ENCODE assay signal across 9 mouse cellular contexts in the genomic region with DNA sequence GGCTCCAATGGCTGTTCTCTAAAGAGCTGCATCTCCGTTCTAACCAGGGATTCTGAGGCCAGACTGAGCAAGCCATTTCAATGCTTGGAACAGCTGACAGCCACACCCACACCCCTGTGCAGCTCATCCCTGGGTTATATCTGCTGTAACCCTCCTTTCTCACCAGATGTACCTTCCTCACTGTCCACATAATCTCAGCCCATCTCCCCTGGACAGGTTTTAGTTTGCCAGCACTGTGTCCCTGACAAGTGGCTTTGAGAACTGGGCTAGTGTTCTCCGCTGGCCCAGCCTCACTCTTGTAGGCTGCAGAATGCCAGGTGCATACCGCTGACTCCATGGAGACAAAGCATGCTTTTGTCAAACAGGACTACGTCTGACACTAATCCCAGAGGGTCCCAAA. TPM values are rescaled to one million over a fixed set of nuclear protein-coding genes. Genes with fewer than 3 reads are reported as not detected.
A peak's percentile ranks its signal among the peaks of the same experiment; 100 is the strongest.
DNase-seq lines count a peak whose midpoint lies in the region; ATAC-seq and TF ChIP-seq lines count a peak whose summit lies in the region.
"Had no signal": no experiment of that assay in that cellular context is flagged by ENCODE, and none has a peak within 500 bp of the region (broad histone marks: within the 10 kb centered on the region; RNA-seq: fewer than 3 reads in every experiment).

No protein-coding gene starts in this region.

- H3K9ac ChIP-seq in kidney, postnatal 0 days (ENCODE audit: low read depth, low read length) = peak overlapping the region; percentile 81; the same call in 1 of the 2 replicates
- peak overlapping the region; percentile 82; the same call in 1 of the 2 replicates for H3K9ac ChIP-seq in embryonic facial prominence, embryonic 14.5 days (ENCODE audit: low read depth, low read length)
- H3K9ac ChIP-seq in intestine, embryonic 16.5 days (ENCODE audit: low read depth, low read length) = peak overlapping the region; percentile 86
- H3K9ac ChIP-seq in neural tube, embryonic 13.5 days = peak overlapping the region; percentile 75; the same call in 1 of the 2 replicates

- no peaks in the 10 kb centered on the region for H3K36me3 ChIP-seq in kidney, postnatal 0 days (ENCODE audit: insufficient read depth, low read length)
- no peaks in the 10 kb centered on the region for H3K36me3 ChIP-seq in embryonic facial prominence, embryonic 14.5 days (ENCODE audit: control insufficient read depth, insufficient read depth, low read length)
- H3K36me3 ChIP-seq in intestine, embryonic 16.5 days (ENCODE audit: control insufficient read depth, insufficient read depth, low read length) = no peaks in the 10 kb centered on the region
- H3K36me3 ChIP-seq in neural tube, embryonic 13.5 days = no peaks in the 10 kb centered on the region

- H3K9me3 ChIP-seq in kidney, postnatal 0 days (replicated peaks; ENCODE audit: low read length) = no peaks in the 10 kb centered on the region
- no peaks in the 10 kb centered on the region for H3K9me3 ChIP-seq in embryonic facial prominence, embryonic 14.5 days (ENCODE audit: control insufficient read depth, low read length)
- H3K9me3 ChIP-seq in intestine, embryonic 16.5 days (ENCODE audit: control insufficient read depth, low read length) = no peaks in the 10 kb centered on the region
- H3K9me3 ChIP-seq in neural tube, embryonic 13.5 days = no peaks in the 10 kb centered on the region

- H3K4me1 ChIP-seq in kidney, postnatal 0 days (replicated peaks; ENCODE audit: insufficient read depth, low read length) = no peaks in the 10 kb centered on the region
- peaks cover 22% of the 10 kb centered on the region for H3K4me1 ChIP-seq in embryonic facial prominence, embryonic 14.5 days (ENCODE audit: control insufficient read depth, insufficient read depth, low read length)
- peaks cover 23% of the 10 kb centered on the region for H3K4me1 ChIP-seq in intestine, embryonic 16.5 days (ENCODE audit: control insufficient read depth, insufficient read depth, low read length)
- peaks cover 33% of the 10 kb centered on the region for H3K4me1 ChIP-seq in neural tube, embryonic 13.5 days (replicated peaks)

- 48% methylated on average over 4 of the region's 4 CpGs for WGBS in kidney, postnatal 0 days
- WGBS in embryonic facial prominence, embryonic 14.5 days = 27% methylated on average over 4 of the region's 4 CpGs
- 32% methylated on average over 4 of the region's 4 CpGs for WGBS in intestine, embryonic 16.5 days
- 10% methylated on average over 4 of the region's 4 CpGs for WGBS in neural tube, embryonic 13.5 days

- no peak overlapping the region for H3K27ac ChIP-seq in kidney, postnatal 0 days
- no peak overlapping the region for H3K27ac ChIP-seq in embryonic facial prominence, embryonic 14.5 days (replicated peaks; ENCODE audit: low read depth, low read length)
- H3K27ac ChIP-seq in intestine, embryonic 16.5 days (ENCODE audit: low read length) = no peak overlapping the region
- H3K27ac ChIP-seq in neural tube, embryonic 13.5 days (replicated peaks) = no peak overlapping the region

- no peak for TF ChIP-seq CTCF in kidney, postnatal 0 days (IDR thresholded peaks at IDR 0.05; ENCODE audit: low read depth)

- ATAC-seq in kidney, postnatal 0 days (replicated peaks; ENCODE audit: low FRiP score, low read depth) = no peak
- ATAC-seq in embryonic facial prominence, embryonic 14.5 days (ENCODE audit: low read depth) = no peak
- no peak for ATAC-seq in intestine, embryonic 16.5 days
- no peak for ATAC-seq in neural tube, embryonic 13.5 days (ENCODE audit: low read depth)
- no peak for ATAC-seq in granulocyte monocyte progenitor cell, adult 5-6 weeks (replicated peaks; ENCODE audit: poor library complexity, severe bottlenecking)

- no peak for DNase-seq in kidney, postnatal 0 days (ENCODE audit: low spot score)
- no peak for DNase-seq in kidney, postnatal 10 days
- peak; percentile 48 for DNase-seq in embryonic facial prominence, embryonic 14.5 days (ENCODE audit: low spot score)
- DNase-seq in cerebellum, adult 11 months = no peak
- no peak for DNase-seq in right cerebral cortex, postnatal 36 days (ENCODE audit: low spot score in 2 of 2)
- DNase-seq: spleen, adult 18-20 months had no signal

- H3K4me3 ChIP-seq in kidney, postnatal 0 days (replicated peaks; ENCODE audit: low read depth, low read length) = peak overlapping the region; percentile 84
- peak overlapping the region; percentile 60 for H3K4me3 ChIP-seq in embryonic facial prominence, embryonic 14.5 days (ENCODE audit: low read depth, low read length)
- H3K4me3 ChIP-seq in intestine, embryonic 16.5 days (ENCODE audit: low read length) = peak overlapping the region; percentile 92; the same call in 1 of the 2 replicates
- H3K4me3 ChIP-seq in neural tube, embryonic 13.5 days = peak overlapping the region; percentile 62

- peak overlapping the region; percentile 83 for H3K4me2 ChIP-seq in kidney, postnatal 0 days (ENCODE audit: low read length)
- H3K4me2 ChIP-seq in embryonic facial prominence, embryonic 14.5 days (ENCODE audit: low read depth, low read length) = peak overlapping the region; percentile 76
- peak overlapping the region; percentile 76 for H3K4me2 ChIP-seq in intestine, embryonic 16.5 days (ENCODE audit: low read depth, low read length)
- H3K4me2 ChIP-seq in neural tube, embryonic 13.5 days = peak overlapping the region; percentile 87

- H3K27me3 ChIP-seq in kidney, postnatal 0 days (ENCODE audit: insufficient read depth, low read length) = no peaks in the 10 kb centered on the region
- no peaks in the 10 kb centered on the region for H3K27me3 ChIP-seq in embryonic facial prominence, embryonic 14.5 days (replicated peaks; ENCODE audit: control insufficient read depth, insufficient read depth, low read length)
- H3K27me3 ChIP-seq in intestine, embryonic 16.5 days (replicated peaks; ENCODE audit: control insufficient read depth, insufficient read depth, low read length) = no peaks in the 10 kb centered on the region
- H3K27me3 ChIP-seq in neural tube, embryonic 13.5 days = no peaks in the 10 kb centered on the region

RNA-seq across cellular contexts. Expression of a gene that starts 1.7 kb away (rescaled TPM):
- polyA plus RNA-seq in kidney, postnatal 0 days (2015; fragmentation: Nextera tagmentation; extraction: Ambion mirVana) = 0.06 and 0.16 TPM in 2 replicates
- polyA plus RNA-seq in embryonic facial prominence, embryonic 14.5 days (2014; fragmentation: Nextera tagmentation; extraction: Ambion mirVana) = 0.28 and 0.75 TPM in 2 replicates
- polyA plus RNA-seq in intestine, embryonic 16.5 days (2015; fragmentation: Nextera tagmentation; extraction: Ambion mirVana) = 0.11 and 0.15 TPM in 2 replicates
- 0.28 and 0.47 TPM in 2 replicates for polyA plus RNA-seq in neural tube, embryonic 13.5 days (2015; fragmentation: Nextera tagmentation; extraction: Ambion mirVana)
- not detected in 2 replicates for total RNA-seq in granulocyte monocyte progenitor cell, adult 5-6 weeks (2014; fragmentation: Nextera tagmentation)
- total RNA-seq in granulocyte monocyte progenitor cell, adult 5-6 weeks (2017) = 0.05 TPM in 1 of 2 replicates, not detected in the other

RNA-seq across cellular contexts. Expression of a gene that starts 1.7 kb away (rescaled TPM):
- polyA plus RNA-seq in kidney, postnatal 0 days (2015; fragmentation: Nextera tagmentation; extraction: Ambion mirVana) = 10.7 and 12.1 TPM in 2 replicates
- polyA plus RNA-seq in embryonic facial prominence, embryonic 14.5 days (2014; fragmentation: Nextera tagmentation; extraction: Ambion mirVana) = 10.7 and 12.5 TPM in 2 replicates
- 8.0 and 8.8 TPM in 2 replicates for polyA plus RNA-seq in intestine, embryonic 16.5 days (2015; fragmentation: Nextera tagmentation; extraction: Ambion mirVana)
- 7.0 and 8.1 TPM in 2 replicates for polyA plus RNA-seq in neural tube, embryonic 13.5 days (2015; fragmentation: Nextera tagmentation; extraction: Ambion mirVana)
- 18.2 and 19.1 TPM in 2 replicates for total RNA-seq in granulocyte monocyte progenitor cell, adult 5-6 weeks (2014; fragmentation: Nextera tagmentation)
- total RNA-seq in granulocyte monocyte progenitor cell, adult 5-6 weeks (2017) = 15.8 and 16.7 TPM in 2 replicates

RNA-seq across cellular contexts. Expression of a gene that starts 20.1 kb away (rescaled TPM):
- 0.09 TPM in 1 of 2 replicates, not detected in the other for polyA plus RNA-seq in kidney, postnatal 0 days (2015; fragmentation: Nextera tagmentation; extraction: Ambion mirVana)
- 0.38 and 0.58 TPM in 2 replicates for polyA plus RNA-seq in embryonic facial prominence, embryonic 14.5 days (2014; fragmentation: Nextera tagmentation; extraction: Ambion mirVana)
- not detected in 2 replicates for polyA plus RNA-seq in intestine, embryonic 16.5 days (2015; fragmentation: Nextera tagmentation; extraction: Ambion mirVana)
- 0.47 and 0.62 TPM in 2 replicates for polyA plus RNA-seq in neural tube, embryonic 13.5 days (2015; fragmentation: Nextera tagmentation; extraction: Ambion mirVana)
- not detected in 2 replicates for total RNA-seq in granulocyte monocyte progenitor cell, adult 5-6 weeks (2014; fragmentation: Nextera tagmentation)
- total RNA-seq in granulocyte monocyte progenitor cell, adult 5-6 weeks (2017) = not detected in 2 replicates

RNA-seq across cellular contexts. Expression of a gene that starts 52.1 kb away (rescaled TPM):
- 1.7 and 1.9 TPM in 2 replicates for polyA plus RNA-seq in kidney, postnatal 0 days (2015; fragmentation: Nextera tagmentation; extraction: Ambion mirVana)
- 0.86 and 1.2 TPM in 2 replicates for polyA plus RNA-seq in embryonic facial prominence, embryonic 14.5 days (2014; fragmentation: Nextera tagmentation; extraction: Ambion mirVana)
- polyA plus RNA-seq in intestine, embryonic 16.5 days (2015; fragmentation: Nextera tagmentation; extraction: Ambion mirVana) = 0.68 and 1.2 TPM in 2 replicates
- 1.0 and 1.3 TPM in 2 replicates for polyA plus RNA-seq in neural tube, embryonic 13.5 days (2015; fragmentation: Nextera tagmentation; extraction: Ambion mirVana)
- not detected in 2 replicates for total RNA-seq in granulocyte monocyte progenitor cell, adult 5-6 weeks (2014; fragmentation: Nextera tagmentation)
- not detected in 2 replicates for total RNA-seq in granulocyte monocyte progenitor cell, adult 5-6 weeks (2017)
